Mouse (Mus musculus) myocyte (in vitro differentiated cells): ENCODE measurements around the gene Nfic. TPM values are rescaled to one million over a fixed set of nuclear protein-coding genes. Genes with fewer than 3 reads are reported as not detected.
A peak's percentile ranks its signal among the peaks of the same experiment; 100 is the strongest.

Experiments
- H3K27me3 ChIP-seq: one replicate; pipeline ENCODE4 v1.6.1; 2011; ENCODE audit not compliant: control insufficient read depth, insufficient read depth, insufficient read length
- H3K36me3 ChIP-seq: one replicate; pipeline ENCODE4 v1.6.1; 2011; ENCODE audit not compliant: control insufficient read depth, insufficient read depth
- H3K4me2 ChIP-seq: one replicate; pipeline ENCODE4 v1.6.1; 2011; ENCODE audit warnings: low read depth, control low read depth
- H3K4me3 ChIP-seq: one replicate; pipeline ENCODE4 v1.5.1; 2011; ENCODE audit warnings: mild to moderate bottlenecking, control low read depth, moderate library complexity
- H3K79me2 ChIP-seq: one replicate; pipeline ENCODE4 v1.6.1; 2011; ENCODE audit not compliant: control insufficient read depth, insufficient read depth
- H3ac ChIP-seq: one replicate; pipeline ENCODE4 v1.6.1; 2011; ENCODE audit not compliant: control insufficient read depth, insufficient read length
- CEBPB ChIP-seq: IDR thresholded peaks from 2 replicates; pipeline ENCODE4 v1.6.1; 2011; ENCODE audit warnings: mild to moderate bottlenecking, moderate library complexity; ENCODE audit not compliant: poor library complexity, insufficient read depth, severe bottlenecking
- E2F4 ChIP-seq: IDR thresholded peaks from one replicate; pipeline ENCODE4 v1.6.1; 2011; ENCODE audit warnings: mild to moderate bottlenecking, control low read depth, moderate library complexity; ENCODE audit not compliant: insufficient read depth
- MAX ChIP-seq: IDR thresholded peaks from one replicate; pipeline ENCODE4 v1.6.1; 2011; ENCODE audit warnings: low read depth, mild to moderate bottlenecking, control low read depth
- MYOD1 ChIP-seq, 3 experiments: IDR thresholded peaks; one replicate each; pipeline ENCODE4 v1.6.1; 2011; ENCODE audit warnings: control low read depth in 2 of 3, low read depth in 2 of 3, mild to moderate bottlenecking in 2 of 3, moderate library complexity in 1 of 3; ENCODE audit not compliant: insufficient read length in 2 of 3, control insufficient read depth in 1 of 3
- MYOG ChIP-seq, 3 experiments: IDR thresholded peaks; one replicate each; pipeline ENCODE4 v1.6.1; 2011; ENCODE audit warnings: control low read depth in 2 of 3, low read depth in 2 of 3, mild to moderate bottlenecking in 2 of 3; ENCODE audit not compliant: insufficient read length in 2 of 3, control insufficient read depth in 1 of 3, insufficient read depth in 1 of 3
- POLR2A ChIP-seq: IDR thresholded peaks from one replicate; pipeline ENCODE4 v1.6.1; 2011; ENCODE audit warnings: low read depth, mild to moderate bottlenecking, control low read depth, moderate library complexity; ENCODE audit not compliant: insufficient read length
- POLR2AphosphoS2 ChIP-seq: IDR thresholded peaks from one replicate; pipeline ENCODE4 v1.6.1; 2011; ENCODE audit warnings: low read depth, control low read depth; ENCODE audit not compliant: insufficient read length
- REST ChIP-seq: IDR thresholded peaks from one replicate; pipeline ENCODE4 v1.6.1; 2011; ENCODE audit warnings: mild to moderate bottlenecking, control low read depth, moderate library complexity; ENCODE audit not compliant: insufficient read depth, insufficient read length
- SRF ChIP-seq: IDR thresholded peaks from one replicate; pipeline ENCODE4 v1.6.1; 2011; ENCODE audit warnings: low read depth; ENCODE audit not compliant: control insufficient read depth, insufficient read length
- TCF12 ChIP-seq: IDR thresholded peaks from one replicate; pipeline ENCODE4 v1.6.1; 2011; ENCODE audit warnings: mild to moderate bottlenecking, control low read depth; ENCODE audit not compliant: poor library complexity, insufficient read depth, severe bottlenecking
- TCF3 ChIP-seq: IDR thresholded peaks from one replicate; pipeline ENCODE4 v1.6.1; 2011; ENCODE audit warnings: low read depth, control low read depth; ENCODE audit not compliant: insufficient read length
- USF1 ChIP-seq: IDR thresholded peaks from one replicate; pipeline ENCODE4 v1.6.1; 2011; ENCODE audit warnings: low read depth, mild to moderate bottlenecking, control low read depth, moderate library complexity
- polyA plus RNA-seq: library from polyadenylated mRNA; unstranded; fragments of >200 nt; fragmentation: generic; extraction: Trizol; gene quantifications from one replicate; pipeline ENCODE4 v1.2.1, GENCODE M21; 2012; ENCODE audit warnings: missing spikeins

Nfic gene
- polyA plus RNA-seq, 1 experiment: 115 TPM

GRCm38 (mm10) chr10:81403511-81403910, 51.9 kb downstream of the Nfic start:
- Histone ChIP-seq H3K36me3 (peaks cover 41% of the 10 kb centered on the region), H3K4me3 (no peak overlapping the region), H3K27me3 (no peaks in the 10 kb centered on the region), H3K4me2 (no peak overlapping the region), H3K79me2 (peaks cover 4% of the 10 kb centered on the region), H3ac (no peak overlapping the region)
- TF ChIP-seq TCF12 (no peak), REST (no peak), POLR2A (no peak), MAX (no peak), USF1 (no peak), MYOD1 (IDR thresholded peaks at IDR 0.05; ENCODE audit: control insufficient read depth in 1 of 3, insufficient read length in 2 of 3, low read depth in 2 of 3) (no peak), POLR2AphosphoS2 (no peak), CEBPB (no peak), SRF (no peak), MYOG (IDR thresholded peaks at IDR 0.05; ENCODE audit: control insufficient read depth in 1 of 3, insufficient read depth in 1 of 3, insufficient read length in 2 of 3, low read depth in 2 of 3) (no peak), E2F4 (no peak), TCF3 (no peak)

- H3K4me2 ChIP-seq: no peak overlapping the region
- H3K79me2 ChIP-seq: no peaks in the 10 kb centered on the region
- no peaks in the 10 kb centered on the region for H3K27me3 ChIP-seq
- no peak overlapping the region for H3K4me3 ChIP-seq
- no peak for TF ChIP-seq CEBPB
- no peak for TF ChIP-seq USF1
- TF ChIP-seq POLR2A: no peak
- no peak for TF ChIP-seq MAX
- no peak for TF ChIP-seq SRF
- TF ChIP-seq REST: no peak
- no peak overlapping the region for H3ac ChIP-seq
- peaks cover 45% of the 10 kb centered on the region for H3K36me3 ChIP-seq
Observed at GRCm38 (mm10) chr10:81402227-81402765, 53.1 kb downstream of the Nfic start.

- H3K4me2 ChIP-seq: no peak overlapping the region
- TF ChIP-seq SRF (no peak), MYOD1 (IDR thresholded peaks at IDR 0.05; ENCODE audit: control insufficient read depth in 1 of 3, insufficient read length in 2 of 3, low read depth in 2 of 3) (no peak), MYOG (IDR thresholded peaks at IDR 0.05; ENCODE audit: control insufficient read depth in 1 of 3, insufficient read depth in 1 of 3, insufficient read length in 2 of 3, low read depth in 2 of 3) (no peak), USF1 (no peak), REST (no peak), E2F4 (no peak), TCF12 (no peak), MAX (no peak), POLR2AphosphoS2 (no peak), TCF3 (no peak), POLR2A (no peak), CEBPB (no peak)
- no peak overlapping the region for H3K4me3 ChIP-seq
- H3K79me2 ChIP-seq: no peaks in the 10 kb centered on the region
- H3K36me3 ChIP-seq: peaks cover 45% of the 10 kb centered on the region
- H3ac ChIP-seq: no peak overlapping the region
- no peaks in the 10 kb centered on the region for H3K27me3 ChIP-seq
Observed at GRCm38 (mm10) chr10:81401521-81402226, 53.8 kb downstream of the Nfic start.

DNA sequence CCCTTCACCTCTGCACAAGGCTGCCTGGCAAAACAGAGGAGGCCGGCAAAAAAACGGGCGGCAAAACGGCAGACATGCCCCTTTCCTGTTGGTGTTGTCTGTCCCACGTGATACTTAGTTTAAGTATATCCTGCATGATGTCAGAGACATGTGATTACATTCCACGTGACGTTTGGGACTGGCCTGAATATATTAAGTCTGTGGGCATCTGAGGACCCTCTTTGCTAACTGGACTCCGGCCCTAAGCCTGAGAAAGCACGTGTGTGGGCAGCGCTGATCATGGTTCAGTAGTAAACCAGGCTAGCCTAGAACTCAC, 54.3 kb downstream of the Nfic start:
- Histone ChIP-seq H3K27me3 (no peaks in the 10 kb centered on the region), H3K79me2 (no peaks in the 10 kb centered on the region), H3K36me3 (peaks cover 41% of the 10 kb centered on the region), H3K4me2 (no peak overlapping the region), H3ac (no peak overlapping the region), H3K4me3 (no peak overlapping the region)
- TF ChIP-seq POLR2AphosphoS2 (peak; percentile 34), E2F4 (no peak)

GRCm38 (mm10) chr10:81400371-81401204, 54.8 kb downstream of the Nfic start:
- peaks cover 35% of the 10 kb centered on the region for H3K36me3 ChIP-seq
- H3K4me2 ChIP-seq: no peak overlapping the region
- H3K4me3 ChIP-seq: no peak overlapping the region
- no peaks in the 10 kb centered on the region for H3K27me3 ChIP-seq
- no peak overlapping the region for H3ac ChIP-seq
- no peaks in the 10 kb centered on the region for H3K79me2 ChIP-seq
- no peak for TF ChIP-seq SRF
- peak; percentile 52 for TF ChIP-seq POLR2AphosphoS2
- peak; percentile 9 for TF ChIP-seq POLR2A
